Mouse (Mus musculus): ENCODE measurements around the gene Gm42906. TPM values are rescaled to one million over a fixed set of nuclear protein-coding genes. Genes with fewer than 3 reads are reported as not detected.

The Gm42906 gene
- polyA plus RNA-seq (2014; fragmentation: Nextera tagmentation; extraction: Ambion mirVana), result not detected in 2 replicates

DNA sequence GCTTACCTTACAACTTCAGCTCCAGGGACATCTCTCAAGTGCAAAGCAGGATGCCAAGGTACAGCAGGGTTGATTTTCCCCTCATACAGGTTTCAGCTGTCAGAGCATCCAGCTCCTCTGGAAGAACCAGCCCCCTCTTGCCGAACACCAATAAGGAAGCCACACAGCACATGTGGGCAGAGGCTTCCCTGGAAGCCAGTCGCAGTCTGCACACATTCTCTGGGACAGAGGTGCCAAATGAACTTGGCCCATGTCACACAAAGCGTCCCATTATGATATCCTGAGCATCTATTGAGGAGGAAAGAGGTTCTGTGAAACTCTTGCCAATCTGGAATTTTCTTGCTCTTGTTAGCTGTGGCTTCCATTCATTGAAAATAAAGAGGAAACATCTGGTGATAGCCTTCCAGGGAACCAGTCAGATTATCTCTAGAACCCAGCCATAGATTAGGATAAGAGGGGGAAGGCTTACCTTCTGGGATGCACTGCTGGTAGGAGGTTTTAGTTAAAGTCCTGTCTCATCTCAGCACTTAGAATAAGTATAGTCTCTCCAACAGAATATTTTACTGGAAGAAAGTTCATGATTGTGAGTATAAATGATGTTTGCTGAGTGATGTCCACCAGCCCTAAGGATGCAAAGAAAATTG lies at the start of gene Gm42906:
Gm42906 (minus strand) TSS at position 51 of the 644 bp plus-strand sequence.
- Histone ChIP-seq H3K4me3 (ENCODE audit: low read depth, low read length) (no peak within 1 kb of the TSS), H3K9me3 (ENCODE audit: control insufficient read depth, low read length) (no peaks in the 10 kb centered on the region), H3K27me3 (ENCODE audit: control insufficient read depth, insufficient read depth, low read length) (no peaks in the 10 kb centered on the region), H3K27ac (ENCODE audit: low read depth, low read length) (no peak within 1 kb of the TSS), H3K4me2 (ENCODE audit: low read depth, low read length) (no peak within 1 kb of the TSS), H3K36me3 (ENCODE audit: control insufficient read depth, insufficient read depth, low read length) (no peaks in the 10 kb centered on the region), H3K9ac (replicated peaks; ENCODE audit: low read depth, low read length) (no peak within 1 kb of the TSS), H3K4me1 (ENCODE audit: control insufficient read depth, insufficient read depth, low read length) (no peaks in the 10 kb centered on the region)
- 77% methylated on average over 3 of the region's 3 CpGs for WGBS
- ATAC-seq (ENCODE audit: low read depth), result no peak

DNA sequence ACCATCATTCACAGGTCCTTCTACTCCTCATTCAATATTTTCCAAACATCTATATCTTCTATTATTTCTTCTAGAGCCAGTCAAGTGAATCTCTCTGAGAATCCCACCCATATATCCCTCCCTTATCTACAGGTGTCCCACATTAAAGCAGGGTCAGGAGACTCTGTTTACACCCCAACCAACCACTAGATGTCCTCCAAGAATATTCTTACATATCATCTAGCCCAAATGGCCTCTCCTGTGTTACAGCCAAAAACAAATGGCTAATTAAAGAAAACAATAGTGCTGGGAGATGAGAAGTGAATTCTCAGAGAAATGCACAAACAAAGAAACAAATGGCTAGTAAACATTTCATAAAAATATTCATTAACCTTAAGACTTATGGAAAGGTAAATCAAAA lies 17.7 kb upstream of the Gm42906 start:
- H3K9ac ChIP-seq (replicated peaks; ENCODE audit: low read depth, low read length), result no peak overlapping the region
- no peak overlapping the region for H3K4me2 ChIP-seq (ENCODE audit: low read depth, low read length)
- no peaks in the 10 kb centered on the region for H3K9me3 ChIP-seq (ENCODE audit: control insufficient read depth, low read length)
- H3K36me3 ChIP-seq (ENCODE audit: control insufficient read depth, insufficient read depth, low read length), result no peaks in the 10 kb centered on the region
- no peaks in the 10 kb centered on the region for H3K4me1 ChIP-seq (ENCODE audit: control insufficient read depth, insufficient read depth, low read length)
- ATAC-seq (ENCODE audit: low read depth), result no peak
- no peaks in the 10 kb centered on the region for H3K27me3 ChIP-seq (ENCODE audit: control insufficient read depth, insufficient read depth, low read length)
- no peak overlapping the region for H3K27ac ChIP-seq (ENCODE audit: low read depth, low read length)
- H3K4me3 ChIP-seq (ENCODE audit: low read depth, low read length), result no peak overlapping the region

DNA sequence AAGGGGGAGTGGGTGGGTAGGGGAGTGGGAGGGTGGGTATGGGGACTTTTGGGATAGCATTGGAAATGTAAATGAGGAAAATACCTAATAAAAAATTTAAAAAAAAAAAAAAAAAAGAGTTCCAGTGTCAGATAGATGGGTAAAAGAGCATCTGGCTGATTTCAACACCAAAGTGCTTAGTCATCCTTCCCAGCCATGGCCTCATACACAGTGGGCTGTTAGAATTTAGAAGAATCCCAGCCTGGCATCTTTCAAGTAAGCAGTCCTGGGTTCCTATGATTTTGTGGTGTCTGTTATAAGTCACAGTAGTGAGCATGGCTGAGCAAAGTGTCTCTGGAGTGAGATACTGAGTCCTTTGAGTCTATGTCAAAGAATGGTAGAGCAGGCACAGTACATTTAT lies 7.1 kb upstream of the Gm42906 start:
- H3K9me3 ChIP-seq (ENCODE audit: control insufficient read depth, low read length), result no peaks in the 10 kb centered on the region
- H3K36me3 ChIP-seq (ENCODE audit: control insufficient read depth, insufficient read depth, low read length), result no peaks in the 10 kb centered on the region
- no peak overlapping the region for H3K4me3 ChIP-seq (ENCODE audit: low read depth, low read length)
- ATAC-seq (ENCODE audit: low read depth), result no peak
- H3K27ac ChIP-seq (ENCODE audit: low read depth, low read length), result no peak overlapping the region
- H3K27me3 ChIP-seq (ENCODE audit: control insufficient read depth, insufficient read depth, low read length), result no peaks in the 10 kb centered on the region
- no peak overlapping the region for H3K9ac ChIP-seq (replicated peaks; ENCODE audit: low read depth, low read length)
- no peak overlapping the region for H3K4me2 ChIP-seq (ENCODE audit: low read depth, low read length)
- no peaks in the 10 kb centered on the region for H3K4me1 ChIP-seq (ENCODE audit: control insufficient read depth, insufficient read depth, low read length)

DNA sequence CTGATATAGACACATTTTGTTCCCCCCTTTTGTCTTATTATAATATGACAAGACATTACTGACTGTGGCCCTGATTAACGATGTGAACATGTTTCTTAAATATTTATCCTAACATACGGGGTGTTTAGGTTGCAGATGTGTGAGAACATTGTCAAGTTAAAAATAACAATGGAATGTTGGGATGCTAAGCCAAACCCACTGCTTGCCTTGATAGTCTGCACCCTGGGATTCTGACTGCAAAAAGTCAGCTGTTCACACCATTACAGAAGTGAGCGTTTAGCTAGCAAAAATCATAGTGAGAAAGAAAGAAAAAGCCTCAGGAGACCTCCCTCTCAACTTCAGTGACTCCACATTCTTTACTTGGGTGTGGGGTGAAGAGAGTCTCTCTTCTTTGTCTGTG lies 1.5 kb downstream of the Gm42906 start:
- Histone ChIP-seq H3K4me1 (ENCODE audit: control insufficient read depth, insufficient read depth, low read length) (no peaks in the 10 kb centered on the region), H3K9me3 (ENCODE audit: control insufficient read depth, low read length) (no peaks in the 10 kb centered on the region), H3K27ac (ENCODE audit: low read depth, low read length) (no peak overlapping the region), H3K9ac (replicated peaks; ENCODE audit: low read depth, low read length) (no peak overlapping the region), H3K4me3 (ENCODE audit: low read depth, low read length) (no peak overlapping the region), H3K27me3 (ENCODE audit: control insufficient read depth, insufficient read depth, low read length) (no peaks in the 10 kb centered on the region), H3K36me3 (ENCODE audit: control insufficient read depth, insufficient read depth, low read length) (no peaks in the 10 kb centered on the region), H3K4me2 (ENCODE audit: low read depth, low read length) (no peak overlapping the region)
- ATAC-seq (ENCODE audit: low read depth), result no peak
- WGBS, result 76% methylated on average over 3 of the region's 3 CpGs

DNA sequence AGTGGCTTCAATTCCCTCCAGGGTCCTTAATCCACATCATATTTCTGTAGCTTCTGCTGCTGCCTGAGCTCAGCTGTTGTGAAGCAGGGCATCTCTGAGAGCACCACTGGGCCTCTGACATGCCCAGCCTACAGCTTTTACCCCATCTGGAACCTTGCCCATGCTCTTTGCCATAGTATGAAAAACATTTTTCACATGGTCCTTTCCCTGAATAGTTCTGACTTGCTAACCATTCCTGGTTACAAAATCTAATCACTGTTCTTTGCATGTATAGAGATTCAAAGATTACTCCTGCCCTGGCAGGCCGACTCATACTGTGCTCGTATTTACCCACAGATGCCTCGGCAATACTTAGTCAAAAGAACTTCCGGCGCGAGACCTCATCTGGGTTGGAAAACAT lies 5.3 kb downstream of the Gm42906 start:
- no peaks in the 10 kb centered on the region for H3K9me3 ChIP-seq (ENCODE audit: control insufficient read depth, low read length)
- H3K27ac ChIP-seq (ENCODE audit: low read depth, low read length), result no peak overlapping the region
- no peak overlapping the region for H3K9ac ChIP-seq (replicated peaks; ENCODE audit: low read depth, low read length)
- H3K4me1 ChIP-seq (ENCODE audit: control insufficient read depth, insufficient read depth, low read length), result no peaks in the 10 kb centered on the region
- ATAC-seq (ENCODE audit: low read depth), result no peak
- H3K36me3 ChIP-seq (ENCODE audit: control insufficient read depth, insufficient read depth, low read length), result no peaks in the 10 kb centered on the region
- H3K4me2 ChIP-seq (ENCODE audit: low read depth, low read length), result no peak overlapping the region
- no peak overlapping the region for H3K4me3 ChIP-seq (ENCODE audit: low read depth, low read length)
- H3K27me3 ChIP-seq (ENCODE audit: control insufficient read depth, insufficient read depth, low read length), result no peaks in the 10 kb centered on the region
- 91% methylated on average over 6 of the region's 6 CpGs for WGBS

DNA sequence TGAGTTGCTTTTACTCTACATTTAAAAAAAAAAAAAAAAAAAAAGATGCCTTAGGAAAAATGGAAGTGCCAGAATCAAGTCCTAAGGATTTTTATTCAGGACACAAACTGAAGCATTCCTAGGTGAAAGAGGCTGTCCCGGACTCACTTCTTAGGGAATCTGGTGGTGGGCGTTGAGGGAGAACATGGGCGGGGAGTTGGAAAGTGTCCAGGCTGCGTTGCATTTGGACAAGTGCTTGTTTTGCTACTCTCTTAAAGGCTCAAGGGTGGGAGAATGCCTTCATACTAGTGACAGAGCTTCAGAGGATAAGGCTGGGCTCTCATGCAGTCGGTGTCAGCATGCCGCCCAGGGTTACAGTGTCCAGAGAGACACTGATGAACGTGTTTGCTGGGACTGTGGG lies 6.1 kb downstream of the Gm42906 start:
- no peak for ATAC-seq (ENCODE audit: low read depth)
- H3K36me3 ChIP-seq (ENCODE audit: control insufficient read depth, insufficient read depth, low read length), result no peaks in the 10 kb centered on the region
- H3K9me3 ChIP-seq (ENCODE audit: control insufficient read depth, low read length), result no peaks in the 10 kb centered on the region
- H3K4me1 ChIP-seq (ENCODE audit: control insufficient read depth, insufficient read depth, low read length), result no peaks in the 10 kb centered on the region
- H3K27ac ChIP-seq (ENCODE audit: low read depth, low read length), result no peak overlapping the region
- H3K27me3 ChIP-seq (ENCODE audit: control insufficient read depth, insufficient read depth, low read length), result no peaks in the 10 kb centered on the region
- no peak overlapping the region for H3K4me2 ChIP-seq (ENCODE audit: low read depth, low read length)
- WGBS, result 74% methylated on average over 7 of the region's 7 CpGs
- no peak overlapping the region for H3K9ac ChIP-seq (replicated peaks; ENCODE audit: low read depth, low read length)
- no peak overlapping the region for H3K4me3 ChIP-seq (ENCODE audit: low read depth, low read length)

DNA sequence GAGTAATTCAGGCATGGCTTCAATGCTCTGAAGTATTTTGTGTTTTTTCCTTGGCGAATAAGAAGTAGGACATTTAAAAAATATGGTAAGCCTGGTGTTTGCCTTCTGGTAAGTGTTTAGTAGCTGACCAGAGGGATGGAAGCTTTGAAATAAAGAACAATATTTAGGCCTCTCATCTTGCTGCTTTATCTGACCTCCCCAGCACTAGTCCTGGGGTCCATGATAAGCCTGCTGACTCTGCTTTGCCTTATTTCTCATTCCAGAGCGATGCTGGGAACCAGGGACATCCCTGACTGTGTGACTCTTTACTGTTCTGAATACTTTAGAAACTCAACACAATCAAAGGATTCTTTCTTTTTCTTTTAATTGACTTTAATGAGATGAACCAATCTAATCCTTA lies 9.4 kb downstream of the Gm42906 start:
- WGBS, result 91% methylated on average over 2 of the region's 2 CpGs
- no peaks in the 10 kb centered on the region for H3K4me1 ChIP-seq (ENCODE audit: control insufficient read depth, insufficient read depth, low read length)

DNA sequence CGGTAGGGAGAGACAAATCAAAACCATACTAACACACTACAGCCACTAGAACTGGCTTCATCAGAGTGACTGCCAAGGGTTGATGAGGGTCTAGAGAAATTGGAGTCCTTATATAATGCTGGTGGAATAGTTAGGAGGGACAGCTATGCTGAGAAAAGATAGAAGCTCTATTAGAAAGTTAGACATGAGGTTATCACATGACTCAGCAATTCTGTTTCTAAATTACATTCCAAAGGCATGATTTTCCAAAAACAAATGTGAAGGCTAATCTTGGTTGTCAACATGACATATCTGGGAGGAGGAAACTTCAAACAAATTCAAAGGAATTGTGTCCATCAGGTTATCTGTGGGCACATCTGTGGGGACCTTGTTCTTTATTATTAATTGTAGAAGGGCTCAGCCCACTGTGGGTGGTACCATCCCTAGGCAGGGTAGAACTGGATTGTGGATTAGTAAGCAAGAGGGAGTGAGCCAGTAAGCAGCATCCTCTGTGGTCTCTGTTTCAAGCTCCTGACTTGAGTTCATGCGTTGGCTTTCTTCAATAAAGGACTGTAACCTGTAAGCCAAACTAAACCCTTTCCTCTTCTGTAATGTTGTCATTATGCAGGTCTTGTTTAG lies 10.4 kb downstream of the Gm42906 start:
- no peak overlapping the region for H3K27ac ChIP-seq (ENCODE audit: low read depth, low read length)
- H3K4me1 ChIP-seq (ENCODE audit: control insufficient read depth, insufficient read depth, low read length), result no peaks in the 10 kb centered on the region
- no peak for ATAC-seq (ENCODE audit: low read depth)
- no peak overlapping the region for H3K9ac ChIP-seq (replicated peaks; ENCODE audit: low read depth, low read length)
- no peaks in the 10 kb centered on the region for H3K27me3 ChIP-seq (ENCODE audit: control insufficient read depth, insufficient read depth, low read length)
- H3K36me3 ChIP-seq (ENCODE audit: control insufficient read depth, insufficient read depth, low read length), result no peaks in the 10 kb centered on the region
- H3K9me3 ChIP-seq (ENCODE audit: control insufficient read depth, low read length), result no peaks in the 10 kb centered on the region
- 87% methylated on average over 2 of the region's 2 CpGs for WGBS
- no peak overlapping the region for H3K4me2 ChIP-seq (ENCODE audit: low read depth, low read length)
- no peak overlapping the region for H3K4me3 ChIP-seq (ENCODE audit: low read depth, low read length)

More for the DNA sequence above, 9.4 kb downstream of the Gm42906 start:
- Histone ChIP-seq H3K4me3 (ENCODE audit: low read depth, low read length) (no peak overlapping the region), H3K27me3 (ENCODE audit: control insufficient read depth, insufficient read depth, low read length) (no peaks in the 10 kb centered on the region), H3K36me3 (ENCODE audit: control insufficient read depth, insufficient read depth, low read length) (no peaks in the 10 kb centered on the region), H3K9ac (replicated peaks; ENCODE audit: low read depth, low read length) (no peak overlapping the region), H3K4me2 (ENCODE audit: low read depth, low read length) (no peak overlapping the region), H3K9me3 (ENCODE audit: control insufficient read depth, low read length) (no peaks in the 10 kb centered on the region), H3K27ac (ENCODE audit: low read depth, low read length) (no peak overlapping the region)
- ATAC-seq (ENCODE audit: low read depth), result no peak

DNA sequence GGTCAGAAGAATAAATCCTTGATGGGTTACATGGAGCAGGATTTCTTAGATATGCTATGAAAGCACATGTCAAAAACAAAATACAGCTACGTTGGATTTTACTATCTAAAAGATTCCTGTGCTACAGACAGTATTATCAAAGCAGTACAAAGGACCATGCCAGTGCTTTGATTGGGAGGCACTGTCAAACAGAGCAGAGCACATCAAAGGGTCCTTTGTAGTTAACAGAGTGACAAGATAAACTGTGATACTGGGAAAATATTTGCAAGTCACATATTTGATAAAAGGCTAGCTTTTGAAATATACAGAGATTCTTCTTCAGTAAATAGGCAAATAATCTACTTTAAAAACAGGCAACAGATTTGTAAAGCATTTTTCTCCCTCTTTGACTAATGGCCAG lies 11.0 kb downstream of the Gm42906 start:
- Histone ChIP-seq H3K27ac (ENCODE audit: low read depth, low read length) (no peak overlapping the region), H3K4me2 (ENCODE audit: low read depth, low read length) (no peak overlapping the region), H3K4me1 (ENCODE audit: control insufficient read depth, insufficient read depth, low read length) (no peaks in the 10 kb centered on the region), H3K4me3 (ENCODE audit: low read depth, low read length) (no peak overlapping the region), H3K27me3 (ENCODE audit: control insufficient read depth, insufficient read depth, low read length) (no peaks in the 10 kb centered on the region), H3K36me3 (ENCODE audit: control insufficient read depth, insufficient read depth, low read length) (no peaks in the 10 kb centered on the region), H3K9ac (replicated peaks; ENCODE audit: low read depth, low read length) (no peak overlapping the region), H3K9me3 (ENCODE audit: control insufficient read depth, low read length) (no peaks in the 10 kb centered on the region)
- whole genome bisulfite sequencing, result 38% methylated on average over 1 of the region's 1 CpGs
- ATAC-seq (ENCODE audit: low read depth), result no peak

Measured in neural tube, embryonic 14.5 days (tissue).